20 mouse cellular contexts compared by ENCODE assay signal in the genomic region with DNA sequence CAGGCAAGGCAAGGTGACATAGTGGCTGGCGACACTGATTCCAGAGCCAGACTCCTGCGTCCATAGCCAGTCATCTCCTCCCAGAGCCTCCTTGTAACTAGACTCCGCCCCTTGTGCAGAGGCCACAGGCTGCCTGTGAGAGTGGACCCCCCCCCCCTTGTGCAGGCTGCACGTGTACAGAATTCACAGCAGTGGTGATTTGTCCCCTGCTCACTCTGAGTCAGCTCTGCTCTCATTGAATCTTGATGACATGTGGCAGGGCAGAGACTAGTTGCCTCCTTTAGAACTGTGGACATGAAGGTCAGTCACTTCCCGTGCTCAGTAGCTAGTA. TPM values are rescaled to one million over a fixed set of nuclear protein-coding genes. Genes with fewer than 3 reads are reported as not detected.
DNase-seq lines count a peak whose midpoint lies in the region; ATAC-seq and TF ChIP-seq lines count a peak whose summit lies in the region.
"Had no signal": no experiment of that assay in that cellular context is flagged by ENCODE, and none has a peak within 500 bp of the region (broad histone marks: within the 10 kb centered on the region; RNA-seq: fewer than 3 reads in every experiment).

No protein-coding gene starts in this region.

- H3K4me3 ChIP-seq in forebrain, embryonic 12.5 days (replicated peaks), result no peak overlapping the region
- H3K4me3 ChIP-seq in forebrain, postnatal 0 days (ENCODE audit: low read depth, low read length), result no peak overlapping the region
- no peak overlapping the region for H3K4me3 ChIP-seq in midbrain, embryonic 11.5 days (ENCODE audit: low read depth, low read length)
- no peak overlapping the region for H3K4me3 ChIP-seq in midbrain, embryonic 15.5 days
- H3K4me3 ChIP-seq: heart, embryonic 10.5 days had no signal

- no peak overlapping the region for H3K9ac ChIP-seq in forebrain, embryonic 12.5 days
- H3K9ac ChIP-seq in forebrain, postnatal 0 days, result no peak overlapping the region
- no peak overlapping the region for H3K9ac ChIP-seq in midbrain, embryonic 11.5 days (ENCODE audit: low read length)
- H3K9ac ChIP-seq in midbrain, embryonic 15.5 days, result no peak overlapping the region
- H3K9ac ChIP-seq: lung, embryonic 14.5 days had no signal

- H3K4me2 ChIP-seq in forebrain, embryonic 12.5 days, result no peak overlapping the region; the same call in 1 of the 2 replicates
- no peak overlapping the region for H3K4me2 ChIP-seq in forebrain, postnatal 0 days (ENCODE audit: low read depth)
- no peak overlapping the region for H3K4me2 ChIP-seq in midbrain, embryonic 11.5 days
- no peak overlapping the region for H3K4me2 ChIP-seq in midbrain, embryonic 15.5 days
- H3K4me2 ChIP-seq: liver, embryonic 11.5 days; lung, embryonic 14.5 days had no signal

- no peak for TF ChIP-seq CTCF in forebrain, postnatal 0 days (IDR thresholded peaks at IDR 0.05; ENCODE audit: low read depth)

- H3K9me3 ChIP-seq in forebrain, embryonic 12.5 days, result 0 out of 2 replicates have a peak, but pooled peaks cover 2% of the 10 kb centered on the region
- H3K9me3 ChIP-seq in forebrain, postnatal 0 days (ENCODE audit: low read length), result no peaks in the 10 kb centered on the region
- no peaks in the 10 kb centered on the region for H3K9me3 ChIP-seq in midbrain, embryonic 11.5 days (ENCODE audit: control insufficient read depth, low read length)
- no peaks in the 10 kb centered on the region for H3K9me3 ChIP-seq in midbrain, embryonic 15.5 days
- H3K9me3 ChIP-seq: heart, embryonic 10.5 days had no signal

- 43% methylated on average over 5 of the region's 5 CpGs for WGBS in forebrain, embryonic 12.5 days
- WGBS in forebrain, postnatal 0 days, result 39% methylated on average over 5 of the region's 5 CpGs
- WGBS in midbrain, embryonic 11.5 days, result 42% methylated on average over 5 of the region's 5 CpGs
- 38% methylated on average over 5 of the region's 5 CpGs for WGBS in midbrain, embryonic 15.5 days

- H3K4me1 ChIP-seq in forebrain, embryonic 12.5 days, result peaks cover 7% of the 10 kb centered on the region; the same call in 1 of the 2 replicates
- H3K4me1 ChIP-seq in forebrain, postnatal 0 days (ENCODE audit: insufficient read depth), result no peaks in the 10 kb centered on the region
- no peaks in the 10 kb centered on the region for H3K4me1 ChIP-seq in midbrain, embryonic 11.5 days (ENCODE audit: control insufficient read depth, insufficient read depth, low read length)
- H3K4me1 ChIP-seq in midbrain, embryonic 15.5 days, result no peaks in the 10 kb centered on the region

- H3K36me3 ChIP-seq in forebrain, embryonic 12.5 days (replicated peaks), result no peaks in the 10 kb centered on the region
- H3K36me3 ChIP-seq in forebrain, postnatal 0 days (ENCODE audit: insufficient read depth), result no peaks in the 10 kb centered on the region
- H3K36me3 ChIP-seq in midbrain, embryonic 11.5 days (ENCODE audit: control insufficient read depth, insufficient read depth, low read length), result no peaks in the 10 kb centered on the region
- no peaks in the 10 kb centered on the region for H3K36me3 ChIP-seq in midbrain, embryonic 15.5 days (replicated peaks)
- H3K36me3 ChIP-seq: heart, embryonic 10.5 days had no signal

- peak; percentile 67; the same call in 1 of the 2 replicates for ATAC-seq in forebrain, embryonic 12.5 days (ENCODE audit: low FRiP score)
- no peak for ATAC-seq in forebrain, postnatal 0 days
- ATAC-seq in midbrain, embryonic 11.5 days (ENCODE audit: low FRiP score), result 0 out of 2 replicates have a peak, but pooled peaks have one; percentile 30
- ATAC-seq in midbrain, embryonic 15.5 days (replicated peaks), result no peak
- ATAC-seq: intestine, postnatal 0 days had no signal

- H3K27me3 ChIP-seq in forebrain, embryonic 12.5 days, result peaks cover 52% of the 10 kb centered on the region
- peaks cover 10% of the 10 kb centered on the region for H3K27me3 ChIP-seq in forebrain, postnatal 0 days (ENCODE audit: insufficient read depth, low read length)
- H3K27me3 ChIP-seq in midbrain, embryonic 11.5 days (ENCODE audit: control insufficient read depth, insufficient read depth, low read length), result peaks cover 14% of the 10 kb centered on the region
- H3K27me3 ChIP-seq in midbrain, embryonic 15.5 days (replicated peaks), result peaks cover 34% of the 10 kb centered on the region

- no peak for DNase-seq in forebrain, postnatal 0 days
- no peak for DNase-seq in midbrain, embryonic 11.5 days (ENCODE audit: low spot score, missing footprints)
- DNase-seq in adrenal gland, postnatal 25 days, result peak; percentile 35
- DNase-seq in retina, postnatal 1 day, result peak; percentile 60
- no peak for DNase-seq in testis, postnatal 14 days (ENCODE audit: low spot score)
- DNase-seq: cerebellum, adult 11 months; gastrocnemius, postnatal 14 days; heart, postnatal 36 days; kidney, postnatal 14 days; lung, embryonic 14.5 days; right cerebral cortex, postnatal 25 days had no signal

- no peak overlapping the region for H3K27ac ChIP-seq in forebrain, embryonic 12.5 days
- H3K27ac ChIP-seq in forebrain, postnatal 0 days (ENCODE audit: low read depth, low read length), result no peak overlapping the region
- H3K27ac ChIP-seq in midbrain, embryonic 11.5 days (ENCODE audit: low read depth, low read length), result no peak overlapping the region
- H3K27ac ChIP-seq in midbrain, embryonic 15.5 days, result no peak overlapping the region
- H3K27ac ChIP-seq: heart, embryonic 10.5 days had no signal

RNA-seq across cellular contexts. Expression of a gene that starts 8.8 kb away (rescaled TPM):
- 0.08 and 0.37 TPM in 2 replicates for polyA plus RNA-seq in forebrain, embryonic 12.5 days (2016; fragmentation: Nextera tagmentation; extraction: Ambion mirVana)
- 0.46 and 0.67 TPM in 2 replicates for total RNA-seq in forebrain, postnatal 0 days (2014; rRNA removed)
- 0.05 and 0.10 TPM in 2 replicates for polyA plus RNA-seq in forebrain, postnatal 0 days (2015; fragmentation: Nextera tagmentation; extraction: Ambion mirVana)
- polyA plus RNA-seq in midbrain, embryonic 11.5 days (2014; fragmentation: Nextera tagmentation; extraction: Ambion mirVana), result 0.66 and 0.99 TPM in 2 replicates
- polyA plus RNA-seq in midbrain, embryonic 15.5 days (2015; fragmentation: Nextera tagmentation; extraction: Ambion mirVana), result 1.5 and 1.7 TPM in 2 replicates
- not detected in 2 replicates for total RNA-seq in adrenal gland, postnatal 25 days (2021)
- total RNA-seq: common myeloid progenitor, adult 5-6 weeks; ES-E14; gastrocnemius, postnatal 14 days; heart, postnatal 36 days; megakaryocyte progenitor cell, adult 5-6 weeks had no signal
- polyA plus RNA-seq: C2C12; heart, embryonic 10.5 days; intestine, postnatal 0 days; liver, embryonic 11.5 days had no signal

RNA-seq across cellular contexts. Expression of a gene that starts 38.8 kb away (rescaled TPM):
- 14.3 and 14.4 TPM in 2 replicates for polyA plus RNA-seq in forebrain, embryonic 12.5 days (2016; fragmentation: Nextera tagmentation; extraction: Ambion mirVana)
- total RNA-seq in forebrain, postnatal 0 days (2014; rRNA removed), result 6.5 and 8.0 TPM in 2 replicates
- 3.9 and 6.7 TPM in 2 replicates for polyA plus RNA-seq in forebrain, postnatal 0 days (2015; fragmentation: Nextera tagmentation; extraction: Ambion mirVana)
- 6.4 and 7.6 TPM in 2 replicates for polyA plus RNA-seq in midbrain, embryonic 11.5 days (2014; fragmentation: Nextera tagmentation; extraction: Ambion mirVana)
- polyA plus RNA-seq in midbrain, embryonic 15.5 days (2015; fragmentation: Nextera tagmentation; extraction: Ambion mirVana), result 13.5 and 15.6 TPM in 2 replicates
- total RNA-seq in adrenal gland, postnatal 25 days (2021), result 18.1 and 21.0 TPM in 2 replicates

Comparison
In these comparisons a context has a peak if more than half of its experiments do, and no peak if none do; other contexts are left out.
1. ATAC-seq: peak in forebrain, embryonic 12.5 days (single experiment) and midbrain, embryonic 11.5 days (single experiment); none in forebrain, postnatal 0 days (single experiment) and midbrain, embryonic 15.5 days (single experiment).
2. DNase-seq: peak in adrenal gland, postnatal 25 days (single experiment) and retina, postnatal 1 day (single experiment); none in forebrain, postnatal 0 days (single experiment), midbrain, embryonic 11.5 days (single experiment) and testis, postnatal 14 days (single experiment).